Mouse (Mus musculus) midbrain, postnatal 0 days (tissue): Measurements from ENCODE around the gene C730034F03Rik. TPM values are rescaled to one million over a fixed set of nuclear protein-coding genes. Genes with fewer than 3 reads are reported as not detected.
A peak's percentile ranks its signal among the peaks of the same experiment; 100 is the strongest.

ENCODE experiments used
- ATAC-seq: fragments of 200-750 bp; cut with Nextera tagmentation; 2 replicates; pipeline ENCODE4 v1.8.0; 2017; ENCODE audit warnings: moderate number of reproducible peaks, mild to moderate bottlenecking, moderate TSS enrichment, moderate library complexity; ENCODE audit not compliant: low FRiP score
- DNase-seq: peaks from one replicate; pipeline ENCODE4 v3.0.0-alpha.2; 2015; ENCODE audit warnings: low spot score
- H3K27ac ChIP-seq: fragments of 300-500 bp; sonication (generic); 2 replicates; pipeline ENCODE4 v1.5.1; 2014; ENCODE audit warnings: low read depth, mild to moderate bottlenecking, low read length, mixed read lengths
- H3K27me3 ChIP-seq: fragments of 300-500 bp; sonication (generic); 2 replicates; pipeline ENCODE4 v1.6.1; 2014; ENCODE audit warnings: low read length, control low read depth, mixed read lengths; ENCODE audit not compliant: insufficient read depth
- H3K36me3 ChIP-seq: fragments of 300-500 bp; sonication (generic); 2 replicates; pipeline ENCODE4 v1.6.1; 2014; ENCODE audit warnings: low read length, control low read depth, mixed read lengths; ENCODE audit not compliant: insufficient read depth
- H3K4me1 ChIP-seq: fragments of 300-500 bp; sonication (generic); 2 replicates; pipeline ENCODE4 v1.6.1; 2014; ENCODE audit warnings: mild to moderate bottlenecking, control low read depth, antibody characterized with exemption, low read length, mixed read lengths; ENCODE audit not compliant: insufficient read depth
- H3K4me2 ChIP-seq: fragments of 300-500 bp; sonication (generic); 2 replicates; pipeline ENCODE4 v1.6.1; 2014; ENCODE audit warnings: low read depth, mild to moderate bottlenecking, low read length, mixed read lengths; ENCODE audit not compliant: poor library complexity, severe bottlenecking
- H3K4me3 ChIP-seq: fragments of 300-500 bp; sonication (generic); 2 replicates; pipeline ENCODE4 v1.5.1; 2014; ENCODE audit warnings: low read depth, mild to moderate bottlenecking, low read length, moderate library complexity
- H3K9ac ChIP-seq: fragments of 300-500 bp; sonication (generic); replicated peaks from 2 replicates; pipeline ENCODE4 v1.6.1; 2014; ENCODE audit warnings: mild to moderate bottlenecking, low read length, moderate library complexity, mixed read lengths; ENCODE audit not compliant: poor library complexity, severe bottlenecking
- H3K9me3 ChIP-seq: fragments of 300-500 bp; sonication (generic); 2 replicates; pipeline ENCODE4 v1.6.1; 2016; ENCODE audit warnings: low read length, control low read depth
- CTCF ChIP-seq: IDR thresholded peaks from 2 replicates; pipeline ENCODE4 v1.5.1; 2016; ENCODE audit warnings: antibody characterized with exemption, mild to moderate bottlenecking
- WGBS: fragments of 180-500 bp; shearing (Covaris S2); extraction: QIAGEN DNeasy Blood & Tissue Kit; methylation state at CpG from one replicate; pipeline ENCODE4 v1.1.7; 2014; 5-methylcytosine and 5-hydroxymethylcytosine counted together
- polyA plus RNA-seq: library from polyadenylated mRNA; unstranded; fragments of >200 nt; fragmentation: Nextera tagmentation; extraction: Ambion mirVana; gene quantifications from 2 replicates; pipeline ENCODE4 v1.2.1, GENCODE M21; 2015
- total RNA-seq: library from RNA; depleted of rRNA; stranded (reverse); fragments of >200 nt; gene quantifications from 2 replicates; pipeline ENCODE4 v1.2.3, GENCODE M21; 2014

The C730034F03Rik gene
- total and polyA plus RNA-seq, 2 experiments from 2014 or later: 1.2 to 3.9 TPM

DNA sequence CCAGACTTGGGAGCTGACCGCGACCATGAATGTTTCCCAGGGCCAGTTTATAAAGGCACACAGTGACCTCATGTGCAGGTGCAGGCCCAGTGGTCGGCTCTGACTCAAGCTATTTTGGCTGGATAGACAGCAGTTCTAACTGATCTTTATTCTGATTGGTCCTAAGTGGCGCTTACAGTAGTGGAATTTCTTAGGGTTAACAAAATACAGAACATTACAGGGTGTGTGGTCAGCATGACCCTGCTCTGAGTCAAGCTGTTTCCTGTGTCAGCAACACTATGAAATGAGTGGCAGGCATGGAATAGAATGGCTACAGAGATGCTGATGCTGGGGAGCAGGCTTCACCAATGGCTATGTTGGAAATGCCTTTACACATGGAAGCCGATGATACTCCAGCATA is 6.5 kb downstream of the C730034F03Rik start:
- TF ChIP-seq CTCF: no peak
- H3K27ac ChIP-seq: no peak overlapping the region
- WGBS: 90% methylated on average over 5 of the region's 5 CpGs

DNA sequence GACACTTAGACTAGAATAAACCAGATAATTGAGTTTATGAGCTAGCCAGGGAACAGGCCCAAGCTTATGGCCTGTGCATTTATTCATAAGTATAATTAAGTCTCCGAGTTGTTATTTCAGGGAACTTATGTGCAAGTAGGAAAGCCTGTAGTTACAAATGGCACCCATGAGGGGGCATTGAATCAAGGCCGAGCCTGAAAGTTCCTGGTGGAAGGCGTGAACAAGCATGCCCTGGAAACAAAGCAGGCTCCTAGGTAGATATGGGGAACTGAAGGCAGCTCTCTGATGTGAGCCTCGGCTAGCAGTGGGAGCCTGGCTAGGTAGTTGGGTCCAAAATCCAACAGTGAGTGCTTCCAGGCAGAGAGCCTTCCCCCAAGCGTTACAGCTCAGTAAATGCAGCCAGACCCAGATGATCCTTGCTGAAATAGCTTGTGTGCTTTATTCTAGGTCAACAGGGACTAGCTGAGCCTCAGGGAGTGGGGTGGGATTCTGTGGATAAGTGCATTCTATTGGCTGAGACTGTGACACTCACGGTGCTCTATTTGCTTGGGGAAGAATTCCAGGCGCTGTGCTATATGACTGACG is 13.2 kb downstream of the C730034F03Rik start:
- no peak overlapping the region for H3K9ac ChIP-seq
- DNase-seq: peak; percentile 57
- no peaks in the 10 kb centered on the region for H3K4me1 ChIP-seq
- H3K9me3 ChIP-seq: no peaks in the 10 kb centered on the region
- no peak overlapping the region for H3K4me3 ChIP-seq
- WGBS: 38% methylated on average over 8 of the region's 8 CpGs
- no peak overlapping the region for H3K4me2 ChIP-seq
- peak; percentile 58 for TF ChIP-seq CTCF
- no peak overlapping the region for H3K27ac ChIP-seq
- H3K27me3 ChIP-seq: no peaks in the 10 kb centered on the region
- no peaks in the 10 kb centered on the region for H3K36me3 ChIP-seq
- no peak for ATAC-seq

More for the DNA sequence above, 6.5 kb downstream of the C730034F03Rik start:
- H3K9ac ChIP-seq: no peak overlapping the region
- no peaks in the 10 kb centered on the region for H3K9me3 ChIP-seq
- no peaks in the 10 kb centered on the region for H3K27me3 ChIP-seq
- H3K36me3 ChIP-seq: no peaks in the 10 kb centered on the region
- 0 out of 2 replicates have a peak, but pooled peaks cover 2% of the 10 kb centered on the region for H3K4me1 ChIP-seq
- ATAC-seq: no peak
- no peak for DNase-seq
- no peak overlapping the region for H3K4me3 ChIP-seq
- no peak overlapping the region for H3K4me2 ChIP-seq

DNA sequence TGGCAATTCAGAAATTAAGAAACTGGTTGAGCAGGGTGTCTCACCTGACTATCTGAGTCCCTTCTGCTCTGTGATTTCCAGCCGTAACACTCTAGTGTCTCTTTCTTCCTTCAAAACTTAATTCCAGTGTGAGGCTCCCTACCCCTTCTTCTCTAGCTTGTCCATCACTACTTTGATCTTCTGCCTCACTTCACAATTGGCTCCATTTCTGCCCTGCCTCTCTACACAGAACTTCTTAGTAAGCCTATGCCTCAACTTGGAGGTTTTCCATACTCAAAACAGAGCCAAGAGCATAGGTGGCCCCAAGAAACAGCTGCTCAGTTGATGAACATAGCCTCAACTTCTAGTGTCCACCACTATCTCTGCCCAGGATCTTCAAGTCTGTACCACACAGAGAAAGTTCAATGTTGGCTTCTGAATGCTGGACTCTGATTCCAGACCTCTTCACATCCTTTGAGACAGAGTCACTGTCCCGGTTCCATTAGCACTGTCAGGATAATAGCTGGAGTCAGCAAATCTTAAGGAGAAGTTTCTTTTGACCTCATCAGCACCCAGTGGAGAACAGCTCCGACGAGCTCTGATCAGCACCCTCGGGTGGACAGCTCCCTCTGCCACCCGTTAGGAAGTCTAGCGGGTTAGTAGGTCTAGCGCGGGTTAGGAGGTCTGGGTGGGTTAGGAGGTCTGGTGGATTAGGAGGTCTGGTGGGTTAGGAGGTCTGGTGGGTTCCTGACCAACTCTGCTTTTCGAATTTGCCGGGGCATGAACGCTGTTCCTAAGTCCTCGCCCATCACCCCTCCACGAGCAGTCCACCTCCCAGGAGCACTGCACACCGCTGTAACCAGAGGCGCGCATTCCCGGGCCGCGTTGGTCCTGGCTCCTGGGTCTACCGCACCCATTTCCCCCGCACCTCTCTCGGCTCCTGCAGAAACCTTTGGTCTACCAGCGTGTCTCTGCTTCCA is 23.8 kb downstream of the C730034F03Rik start:
- ATAC-seq: peak; percentile 81
- TF ChIP-seq CTCF: no peak
- Histone ChIP-seq H3K27ac (peak overlapping the region; percentile 90), H3K9ac (peak overlapping the region; percentile 85), H3K4me2 (peak overlapping the region; percentile 95), H3K4me3 (peak overlapping the region; percentile 76), H3K27me3 (no peaks in the 10 kb centered on the region), H3K9me3 (no peaks in the 10 kb centered on the region), H3K4me1 (peaks cover 16% of the 10 kb centered on the region), H3K36me3 (peaks cover 19% of the 10 kb centered on the region)
- peak; percentile 48 for DNase-seq
- WGBS: 4% methylated on average over 24 of the region's 24 CpGs

DNA sequence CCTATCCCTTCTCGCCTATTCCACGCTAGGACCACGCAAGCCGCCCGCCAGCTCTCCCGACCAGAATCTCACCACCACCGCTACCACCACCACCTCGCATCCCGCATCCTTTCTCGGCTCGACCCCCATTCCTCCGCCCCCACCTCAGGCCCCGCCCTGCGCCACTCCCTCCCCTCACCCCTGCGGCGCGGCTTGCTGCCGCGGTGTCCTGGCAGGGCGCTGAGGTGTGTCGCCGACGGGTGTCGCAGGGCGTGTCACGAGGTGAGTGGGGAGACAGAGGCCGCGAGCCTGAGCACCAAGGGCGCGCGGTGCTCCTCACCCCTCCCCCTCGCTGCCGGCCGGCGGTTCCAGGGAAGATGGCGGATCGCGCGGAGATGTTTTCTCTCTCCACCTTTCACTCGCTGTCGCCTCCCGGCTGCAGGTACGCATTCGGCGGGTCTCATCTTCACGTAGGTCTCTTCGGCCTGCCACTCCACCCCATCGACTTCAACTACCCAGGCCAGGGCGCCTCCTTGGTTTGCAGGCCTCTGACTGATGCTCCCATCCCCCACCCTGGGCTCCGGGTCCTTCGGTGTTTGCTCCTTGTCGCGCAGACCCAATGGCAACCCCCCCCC is 24.6 kb downstream of the C730034F03Rik start, which contains the start of gene Mapk8ip2:
TSS of gene Mapk8ip2 (plus strand) at position 49 of the 614 bp plus-strand sequence.
- no peaks in the 10 kb centered on the region for H3K27me3 ChIP-seq
- WGBS: under 1% methylated on average over 48 of the region's 53 CpGs
- H3K36me3 ChIP-seq: peaks cover 27% of the 10 kb centered on the region
- H3K9me3 ChIP-seq: no peaks in the 10 kb centered on the region
- peak within 1 kb of the TSS; percentile 90 for H3K27ac ChIP-seq
- H3K4me3 ChIP-seq: peak within 1 kb of the TSS; percentile 76
- ATAC-seq (peak; percentile 78), DNase-seq (peak; percentile 59)
- H3K4me2 ChIP-seq: peak within 1 kb of the TSS; percentile 95
- peak; percentile 19; the same call in 1 of the 2 replicates for TF ChIP-seq CTCF
- peaks cover 16% of the 10 kb centered on the region for H3K4me1 ChIP-seq
- H3K9ac ChIP-seq: peak within 1 kb of the TSS; percentile 85

- no peak for DNase-seq
- Histone ChIP-seq H3K27me3 (no peaks in the 10 kb centered on the region), H3K4me1 (peaks cover 16% of the 10 kb centered on the region), H3K36me3 (peaks cover 34% of the 10 kb centered on the region), H3K27ac (peak overlapping the region; percentile 90), H3K4me2 (peak overlapping the region; percentile 95), H3K9ac (peak overlapping the region; percentile 85), H3K9me3 (no peaks in the 10 kb centered on the region), H3K4me3 (peak overlapping the region; percentile 76)
- no peak for TF ChIP-seq CTCF
- no peak for ATAC-seq
- WGBS: 8% methylated on average over 4 of the region's 6 CpGs
Measured at GRCm38 (mm10) chr15:89454857-89455256, 25.5 kb downstream of the C730034F03Rik start.
